Mouse (Mus musculus) heart, adult 8-10 months (tissue): ENCODE results near the gene Pde4d. TPM values are rescaled to one million over a fixed set of nuclear protein-coding genes. Genes with fewer than 3 reads are reported as not detected.

Experiments
- DNase-seq: peaks from one replicate; pipeline ENCODE4 v3.0.0; 2022; ENCODE audit warnings: low spot score
- total RNA-seq, 4 experiments: library from RNA; stranded (reverse); gene quantifications; 2 replicates each; pipeline ENCODE4 v1.2.4; 2022

Pde4d gene
- total RNA-seq, result 10 to 100 TPM; 35.5 to 45.7 (median 42.5) TPM

DNA sequence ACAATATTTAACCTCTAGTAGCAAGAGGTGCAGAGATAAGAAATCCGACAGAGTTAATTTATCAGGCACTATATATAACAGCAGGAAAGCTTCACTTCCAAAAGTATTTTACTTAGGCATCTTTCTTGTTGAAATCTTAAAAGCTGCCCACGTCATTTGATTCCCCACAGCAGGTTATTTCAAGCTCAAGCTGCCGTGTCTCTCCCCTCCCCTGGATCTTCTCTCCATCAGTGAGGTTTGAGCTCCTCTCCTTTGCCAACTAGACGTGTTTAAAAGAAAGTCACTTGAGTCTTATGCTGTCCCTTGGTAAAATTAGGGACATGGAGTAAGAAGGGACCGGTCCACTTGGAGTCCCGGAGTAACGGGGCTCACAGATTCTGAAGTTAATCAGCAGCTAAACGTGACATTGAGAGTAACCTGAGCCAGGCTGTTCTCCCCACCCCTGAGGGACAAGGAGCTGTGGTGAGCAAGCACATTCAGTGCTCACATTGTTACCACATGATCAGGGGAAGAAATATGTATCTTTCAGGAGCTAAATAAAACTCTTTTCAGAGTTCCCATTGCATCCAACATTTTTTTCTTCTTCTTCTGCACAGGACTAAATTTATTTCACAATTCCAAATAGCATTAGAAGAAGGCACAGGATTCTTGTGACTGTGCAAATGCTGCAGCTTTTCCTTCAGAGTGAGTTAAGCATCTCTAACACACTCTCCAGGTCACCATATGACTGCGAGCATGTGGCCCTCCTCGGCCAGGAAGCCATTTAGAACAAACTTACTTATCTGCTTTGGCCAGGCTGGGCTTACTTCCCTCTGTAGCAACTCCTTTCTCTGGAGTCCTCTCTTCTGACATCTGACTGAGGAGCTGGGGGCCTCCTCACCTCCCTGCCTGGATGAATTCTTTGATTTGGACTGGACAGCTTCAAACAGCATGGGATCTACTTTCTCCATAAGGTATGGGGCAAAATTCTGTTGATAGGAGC, at the start of gene Pde4d:
TSS of gene Pde4d (plus strand) at position 833 of the 982 bp plus-strand sequence.
- DNase-seq, result peak; percentile 31

DNA sequence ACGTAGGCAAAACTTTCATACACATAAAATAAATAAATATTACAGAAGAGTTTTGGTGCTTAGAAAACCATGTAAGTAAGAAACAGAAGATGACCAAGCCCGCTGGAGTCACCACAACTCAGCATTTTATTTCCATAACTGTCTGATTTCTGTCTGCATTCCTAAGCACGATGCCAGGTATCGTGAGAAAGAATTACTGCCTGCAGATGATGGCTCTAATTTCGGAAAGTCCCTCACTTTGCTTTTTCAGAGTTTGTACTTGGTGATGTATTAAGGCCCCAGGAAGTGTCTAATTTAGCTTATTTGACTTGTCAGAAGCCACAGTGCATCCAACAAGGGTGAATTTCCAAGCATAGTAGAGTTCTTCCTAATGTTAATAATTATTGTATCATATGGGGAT, 46.6 kb upstream of the Pde4d start:
- DNase-seq, result no peak

DNA sequence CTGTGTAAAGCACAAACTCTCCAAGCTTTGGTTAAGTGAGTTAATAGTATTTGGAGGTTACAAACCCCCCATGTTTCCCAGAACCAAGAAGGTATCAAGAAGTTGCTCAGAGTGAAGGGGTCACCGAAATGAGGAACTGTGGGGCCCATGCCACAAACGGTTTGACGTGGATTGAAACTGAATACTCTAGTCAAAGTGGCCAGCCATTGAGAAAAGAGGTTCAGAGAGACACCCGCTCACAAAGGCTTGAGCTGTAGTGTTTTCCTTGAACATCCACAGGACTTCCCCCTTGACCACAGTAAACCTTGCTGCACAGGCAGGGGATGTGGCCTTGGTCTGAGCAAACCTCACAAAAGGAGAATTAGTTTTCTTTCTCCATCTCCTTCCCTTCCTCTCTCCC, 45.4 kb upstream of the Pde4d start:
- DNase-seq, result no peak

DNA sequence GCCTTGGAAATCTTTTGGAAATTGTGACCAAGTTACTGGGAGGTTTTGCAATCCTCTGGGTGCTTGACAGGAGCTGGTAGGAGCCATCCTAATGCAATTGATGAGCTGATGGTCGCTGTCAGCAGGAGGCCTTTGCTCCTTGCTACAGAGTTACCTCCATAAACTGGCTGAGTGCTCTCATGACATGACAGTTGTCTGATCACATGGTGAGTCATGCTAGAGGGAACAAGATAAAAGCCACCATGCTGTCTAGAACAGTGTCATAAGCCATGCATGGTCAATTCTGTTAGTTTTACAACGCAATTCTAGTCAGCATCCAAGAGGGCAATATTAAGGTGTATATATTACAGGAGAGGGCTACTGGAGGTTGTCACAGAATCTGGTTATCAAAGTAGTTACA, 34.3 kb upstream of the Pde4d start:
- DNase-seq, result no peak

DNA sequence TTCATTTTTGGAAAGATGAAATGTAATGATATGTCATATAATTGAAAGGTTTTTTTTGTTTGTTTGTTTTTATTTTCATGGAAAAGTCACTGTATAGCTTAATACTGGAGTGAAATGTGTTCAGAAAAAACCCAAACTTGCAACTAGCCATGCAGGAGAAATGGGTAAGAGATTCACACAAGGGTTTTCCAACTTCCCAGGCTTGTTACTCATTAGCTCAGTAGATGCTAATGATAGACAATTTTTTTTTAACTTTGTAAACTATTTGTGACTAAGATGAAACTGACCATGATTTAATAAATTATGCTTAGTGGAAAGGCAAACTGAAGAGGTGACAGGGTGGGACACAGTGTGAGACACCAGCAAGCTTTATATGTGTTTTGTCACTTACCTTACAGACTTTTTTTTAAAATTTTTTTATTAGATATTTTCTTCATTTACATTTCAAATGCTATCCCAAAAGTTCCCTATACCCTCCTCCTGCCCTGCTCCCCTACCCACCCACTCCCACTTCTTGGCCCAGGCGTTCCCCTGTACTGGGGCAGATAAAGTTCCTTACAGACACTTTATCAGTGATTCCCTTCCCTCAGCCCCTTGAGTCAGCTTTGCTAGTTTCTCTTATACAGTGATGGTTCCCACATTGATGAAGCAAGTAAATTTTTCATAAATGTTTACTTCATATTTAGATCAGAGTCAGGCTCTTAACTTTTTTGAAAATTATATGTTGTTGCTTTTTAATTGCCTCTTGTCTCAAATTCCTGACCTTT, 30.8 kb upstream of the Pde4d start:
- DNase-seq, result no peak

DNA sequence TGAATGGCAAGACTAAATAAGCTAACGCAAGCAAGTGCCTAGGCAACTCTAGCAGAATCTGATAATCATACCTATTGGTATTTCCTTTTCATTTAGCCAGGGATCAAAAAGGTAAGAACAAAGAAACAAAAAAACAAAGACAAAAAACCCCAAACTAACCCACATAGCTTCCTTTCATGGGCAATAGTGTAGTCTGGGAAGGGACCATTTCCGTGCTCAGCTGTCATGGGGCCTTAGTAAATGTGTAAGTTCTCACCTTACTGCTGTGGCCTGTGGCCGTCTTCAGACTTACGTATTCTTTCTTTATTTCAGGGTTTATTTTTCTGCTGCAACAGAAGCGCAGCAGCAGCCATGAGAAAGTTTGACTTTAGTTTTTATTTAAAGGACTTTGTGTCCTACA, 23.4 kb upstream of the Pde4d start:
- no peak for DNase-seq

DNA sequence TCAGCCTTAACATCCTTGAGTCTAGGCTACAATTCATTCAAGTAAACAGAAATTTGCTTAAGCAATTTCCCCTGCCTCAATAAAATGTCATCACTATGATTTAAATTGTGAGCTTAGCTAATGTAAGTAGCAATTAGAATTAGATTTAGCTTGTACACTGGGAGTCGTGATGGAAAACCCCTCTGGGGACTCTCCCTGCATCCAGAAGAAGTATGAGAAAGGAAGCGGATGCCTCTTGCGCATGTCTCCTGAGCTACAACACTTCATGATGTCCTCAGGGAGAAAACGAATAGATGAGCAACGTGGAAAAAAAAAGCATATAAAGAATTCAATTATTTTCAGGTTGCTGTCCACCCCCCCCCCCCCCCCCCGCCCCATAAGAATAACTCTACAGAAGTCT, 20.9 kb upstream of the Pde4d start:
- no peak for DNase-seq

DNA sequence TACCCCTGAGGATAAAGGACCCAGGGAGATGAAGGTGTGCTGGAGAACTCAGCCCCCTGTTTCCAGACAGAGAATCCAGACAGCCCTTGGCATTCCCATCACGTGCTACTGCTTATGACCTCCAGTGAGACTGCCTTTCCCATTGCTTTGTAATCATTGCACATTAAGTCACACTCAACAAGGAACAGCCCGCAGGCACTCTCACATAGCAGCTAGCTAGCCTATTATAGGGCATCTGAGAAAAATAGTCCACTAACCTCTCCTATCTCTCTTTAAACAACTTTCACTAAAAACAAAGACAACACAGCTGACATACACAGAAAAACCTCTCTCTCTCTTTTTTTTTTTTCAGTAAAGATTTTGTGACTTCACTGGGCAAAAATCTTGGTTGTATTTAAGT, 20.1 kb upstream of the Pde4d start:
- no peak for DNase-seq

DNA sequence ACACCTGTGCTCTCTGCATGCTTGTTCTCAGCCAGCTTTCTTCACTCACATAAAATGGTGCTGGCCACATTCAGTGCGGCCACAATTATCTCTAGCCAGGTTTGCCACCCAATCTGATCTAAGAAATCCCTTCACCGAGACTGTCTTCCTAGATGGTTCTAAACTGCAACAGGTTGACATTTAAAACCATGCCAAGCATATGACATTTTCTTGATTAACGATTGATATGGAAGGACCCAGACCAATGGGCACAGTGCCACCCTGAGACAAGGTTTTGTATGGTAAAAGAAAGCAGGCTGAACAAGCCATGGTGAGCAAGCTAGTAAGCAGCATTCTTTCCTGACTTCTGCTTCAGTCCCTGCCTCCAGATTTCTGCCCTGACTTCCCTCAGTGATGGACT, 18.0 kb upstream of the Pde4d start:
- DNase-seq, result no peak

DNA sequence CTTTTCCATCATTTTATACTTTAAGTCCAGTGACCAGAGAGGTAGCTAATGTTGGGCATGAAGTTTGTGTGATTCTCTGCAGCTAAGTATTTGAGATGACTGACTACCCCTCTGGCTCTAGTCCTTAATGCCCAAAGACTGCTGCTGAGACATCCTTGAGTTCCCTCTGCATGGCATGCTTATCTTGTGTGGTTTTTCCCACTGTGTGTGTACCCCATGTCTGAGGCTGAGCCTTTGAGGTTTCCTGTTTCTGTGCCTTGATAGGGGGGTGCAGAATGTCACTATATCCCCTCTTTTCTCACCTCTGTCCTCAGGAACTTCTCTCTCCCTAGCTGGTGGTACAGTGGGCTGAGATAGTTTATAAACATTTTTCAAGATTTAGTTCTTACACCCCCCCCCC, 14.1 kb upstream of the Pde4d start:
- no peak for DNase-seq

DNA sequence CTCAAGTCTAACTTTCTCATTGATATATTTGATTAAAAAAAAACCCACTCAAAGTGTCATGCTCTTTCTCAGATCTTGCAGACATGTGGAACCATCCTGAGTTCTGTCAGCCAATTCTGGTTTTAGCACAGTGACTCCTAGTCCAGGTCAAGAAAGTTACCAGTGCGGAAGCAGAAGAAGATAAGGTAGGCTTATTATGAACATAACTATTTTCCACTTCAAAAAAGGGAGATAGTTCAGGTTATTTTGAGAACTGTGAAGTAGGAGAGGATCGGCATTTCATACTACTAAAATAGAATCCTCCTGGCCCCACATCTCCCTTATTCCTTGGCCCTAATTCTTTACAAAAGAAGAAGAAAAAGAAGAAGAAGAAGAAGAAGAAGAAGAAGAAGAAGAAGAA, 12.3 kb upstream of the Pde4d start:
- no peak for DNase-seq

DNA sequence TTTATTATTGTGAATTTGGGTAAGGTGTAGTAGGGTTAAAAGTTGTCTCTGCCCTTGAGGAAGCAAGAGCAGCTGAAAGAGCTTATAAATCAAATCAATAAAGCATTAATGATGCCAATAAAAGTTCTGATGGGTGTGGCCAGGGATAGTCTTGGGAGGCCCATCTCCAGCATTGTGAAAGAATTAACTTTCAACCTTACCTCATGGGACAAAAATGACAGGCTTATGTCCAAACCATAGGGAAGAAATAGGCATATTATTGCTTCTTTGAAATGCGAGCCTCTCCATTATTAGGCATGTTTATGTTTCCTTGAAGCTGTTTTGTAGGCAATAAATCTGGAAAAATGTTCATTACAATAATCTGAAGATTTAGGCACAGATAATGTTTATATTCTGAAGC, 10.7 kb upstream of the Pde4d start:
- no peak for DNase-seq

DNA sequence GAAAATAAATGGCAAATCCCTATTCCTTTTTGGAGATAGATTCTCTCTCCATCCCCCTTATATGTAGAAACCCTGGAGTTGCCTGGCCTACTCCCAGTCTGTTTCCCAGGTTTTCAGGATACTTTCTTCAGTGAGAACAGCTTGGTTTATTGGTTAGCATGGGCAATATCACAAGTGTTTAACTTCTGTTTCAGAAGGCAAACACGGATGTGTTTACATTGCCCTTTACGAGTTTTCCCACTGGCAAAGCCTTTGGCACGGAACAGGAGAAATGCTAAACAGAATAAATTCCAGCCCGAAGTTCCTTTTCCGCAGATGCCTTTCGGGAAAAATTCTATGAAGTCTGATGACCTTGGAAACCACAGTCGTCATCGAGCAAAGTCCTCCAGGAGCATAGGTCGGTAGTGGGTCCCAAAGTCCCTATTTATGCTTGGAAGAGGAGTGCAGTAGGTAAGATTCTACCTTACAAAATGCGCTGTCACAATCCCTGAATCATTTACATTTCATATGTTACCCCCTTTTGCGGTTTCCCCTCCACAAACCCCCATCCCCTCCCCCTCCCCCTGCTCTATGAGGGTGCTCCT, 1.3 kb upstream of the Pde4d start:
- DNase-seq, result no peak

DNA sequence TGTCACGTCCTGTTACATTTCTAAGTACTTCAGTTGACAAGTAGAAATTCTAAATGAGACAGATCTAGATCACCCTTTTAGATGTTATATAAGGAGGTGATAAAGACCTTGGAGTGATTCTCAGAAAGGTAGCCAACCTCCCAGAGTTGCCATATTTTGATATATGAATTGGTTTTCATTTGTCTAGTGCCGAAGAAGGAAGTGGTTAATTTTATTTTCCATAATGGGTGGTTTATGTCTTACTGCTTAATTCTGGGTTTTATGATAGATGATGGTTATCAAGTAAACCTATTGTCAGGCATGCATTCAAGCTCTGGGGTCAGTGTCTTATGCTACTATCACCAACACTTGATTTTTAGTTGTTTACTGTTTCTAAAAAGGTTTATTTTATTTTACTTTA, 1.4 kb downstream of the Pde4d start:
- no peak for DNase-seq

DNA sequence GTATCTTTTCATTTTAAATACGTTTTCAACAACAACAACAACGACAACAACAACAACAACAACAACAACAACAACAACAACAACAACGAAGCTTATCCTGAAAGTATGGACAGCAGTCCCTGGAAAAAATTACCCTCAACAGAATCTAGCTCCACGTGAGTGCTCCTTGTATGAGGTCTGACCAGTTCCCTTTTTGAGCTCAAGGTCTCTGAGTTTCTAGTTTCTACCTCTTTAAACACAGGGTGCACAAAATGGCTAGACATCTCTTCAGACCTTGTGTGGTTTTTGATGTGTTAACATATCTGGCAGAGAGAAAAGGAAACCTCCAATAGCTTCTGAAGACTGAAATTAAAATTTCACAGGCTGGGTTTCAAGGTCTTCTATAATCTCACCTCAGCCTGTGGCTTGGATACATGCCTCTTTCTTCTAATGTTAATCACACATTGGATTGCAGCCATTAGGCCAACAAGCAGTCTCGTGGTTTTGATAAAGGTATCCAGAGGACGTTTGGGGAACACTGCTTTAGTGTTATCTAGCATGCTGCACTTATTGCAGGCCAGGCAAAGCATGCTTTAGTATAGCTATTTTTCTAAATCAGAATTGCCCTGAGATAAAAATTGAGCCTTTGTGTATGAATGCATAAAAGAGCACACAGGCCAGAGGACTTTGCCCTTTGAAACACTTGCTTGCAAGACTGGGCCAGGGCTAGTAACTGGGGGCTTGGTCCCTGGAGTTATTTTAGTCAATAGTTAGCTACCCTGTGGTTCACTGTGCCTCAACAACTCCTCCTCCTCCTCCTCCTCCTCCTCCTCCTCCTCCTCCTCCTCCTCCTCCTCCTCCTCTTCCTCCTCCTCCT, 3.5 kb downstream of the Pde4d start:
- DNase-seq, result peak; percentile 67

DNA sequence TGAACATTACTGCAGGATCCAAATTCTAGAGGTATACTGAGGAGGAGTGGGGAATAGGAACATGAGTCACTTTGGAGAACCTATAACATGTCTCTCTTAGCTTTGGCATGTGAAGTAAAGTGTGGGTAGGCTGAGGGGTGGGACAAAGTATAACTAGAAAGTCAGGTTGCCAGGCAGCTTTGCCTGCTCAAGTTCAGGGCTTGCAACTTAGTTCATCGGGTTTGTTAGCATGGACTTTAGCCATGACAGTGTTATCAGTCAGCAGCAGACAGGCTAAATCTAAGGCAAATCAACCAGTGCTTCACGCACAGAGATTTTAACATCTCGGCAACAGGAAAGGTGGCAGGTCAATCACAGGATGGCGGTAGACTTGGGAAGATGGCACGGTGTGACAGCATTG, 12.8 kb downstream of the Pde4d start:
- no peak for DNase-seq

DNA sequence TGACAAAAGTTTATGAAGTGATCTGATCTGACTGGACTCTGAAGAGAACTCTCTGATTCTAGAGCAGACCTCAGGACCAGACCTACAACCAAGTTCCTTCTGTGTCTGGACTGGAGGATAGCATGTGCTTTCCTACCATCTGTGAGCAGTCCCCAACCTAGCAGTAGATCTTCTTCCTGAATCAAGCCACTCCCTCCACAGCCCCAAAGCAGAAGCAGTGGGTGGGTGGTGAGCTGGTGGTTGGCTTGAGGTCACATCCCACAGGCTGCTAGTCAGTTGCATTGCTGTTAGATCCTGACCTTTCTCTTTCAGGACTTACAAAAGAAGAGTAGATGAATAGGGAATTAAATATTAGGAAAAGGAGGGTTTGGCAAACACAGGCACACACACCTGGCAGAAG, 16.0 kb downstream of the Pde4d start:
- no peak for DNase-seq

DNA sequence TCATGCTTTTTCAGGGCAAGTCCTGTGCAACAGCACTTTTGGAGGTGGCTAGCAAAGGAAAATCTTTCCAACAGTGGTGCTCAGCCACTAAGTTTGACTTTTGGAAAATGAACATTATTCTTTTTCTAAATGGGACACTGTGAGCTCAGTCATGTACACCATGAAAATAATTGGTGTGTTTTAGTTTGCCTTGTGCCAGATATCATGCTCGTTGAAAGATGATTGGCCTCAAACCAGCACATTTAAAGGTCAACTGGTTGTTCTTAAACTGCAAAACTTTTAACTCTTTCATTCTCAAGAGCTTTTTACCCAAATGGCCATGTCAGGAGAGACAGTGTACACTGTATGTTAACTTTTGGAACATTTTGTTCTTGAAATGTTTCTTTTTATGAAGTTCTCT, 17.3 kb downstream of the Pde4d start:
- peak; percentile 48 for DNase-seq

DNA sequence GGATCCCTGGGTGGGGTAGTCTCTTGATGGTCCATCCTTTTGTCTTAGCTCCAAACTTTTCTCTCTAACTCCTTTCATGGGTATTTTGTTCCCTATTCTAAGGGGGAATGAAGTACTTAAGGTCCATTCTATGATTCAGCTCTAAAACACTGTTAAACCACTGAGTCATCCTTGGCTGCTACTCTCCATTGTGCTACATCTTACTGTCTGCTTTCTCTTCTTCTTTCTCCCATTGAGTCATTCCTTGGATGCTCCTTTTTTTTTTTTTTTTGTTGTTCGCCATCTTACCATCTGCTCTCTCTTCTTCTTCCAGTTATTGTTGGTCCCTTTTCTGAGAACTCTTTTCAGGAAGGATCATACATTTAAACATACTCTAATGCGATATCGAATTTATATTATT, 30.7 kb downstream of the Pde4d start:
- DNase-seq, result no peak

DNA sequence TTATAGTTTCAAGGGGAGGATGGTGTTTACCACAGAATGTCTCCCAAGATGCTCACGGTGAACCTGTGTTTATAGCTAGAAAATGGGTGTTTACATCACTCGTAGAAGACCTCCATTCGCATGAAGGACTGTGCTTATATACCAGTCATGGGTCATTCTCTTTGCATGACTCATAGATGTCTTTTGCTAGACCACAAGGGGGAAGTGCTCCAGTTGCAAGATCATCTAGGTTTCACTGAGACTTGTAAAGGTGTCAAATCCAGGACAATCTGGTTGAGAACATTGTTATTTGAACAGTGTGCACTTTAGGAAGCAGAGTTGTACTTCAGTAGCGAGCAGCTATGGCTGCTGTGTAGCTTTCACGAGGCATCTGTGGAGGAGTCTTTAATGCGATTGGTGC, 35.3 kb downstream of the Pde4d start:
- DNase-seq, result no peak

DNA sequence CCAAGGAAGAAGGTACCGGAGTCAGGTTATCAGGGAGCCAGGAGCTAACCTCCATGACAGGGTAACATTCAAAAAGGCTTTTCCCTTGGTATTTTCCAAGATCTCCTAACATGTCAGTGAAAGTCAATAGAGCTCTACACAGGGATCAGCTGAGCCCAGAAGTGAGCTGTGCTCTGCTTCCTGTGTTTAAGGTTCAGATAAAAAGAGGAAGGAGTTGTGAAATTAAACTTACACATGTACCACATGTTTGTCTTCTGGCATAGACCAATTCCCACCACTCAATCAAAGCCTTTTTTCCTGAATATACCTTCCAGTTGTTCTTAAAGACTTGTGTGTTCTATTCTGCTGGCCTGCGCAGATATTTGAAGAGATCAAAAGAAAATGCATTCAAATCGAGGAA, 37.3 kb downstream of the Pde4d start:
- DNase-seq, result no peak

DNA sequence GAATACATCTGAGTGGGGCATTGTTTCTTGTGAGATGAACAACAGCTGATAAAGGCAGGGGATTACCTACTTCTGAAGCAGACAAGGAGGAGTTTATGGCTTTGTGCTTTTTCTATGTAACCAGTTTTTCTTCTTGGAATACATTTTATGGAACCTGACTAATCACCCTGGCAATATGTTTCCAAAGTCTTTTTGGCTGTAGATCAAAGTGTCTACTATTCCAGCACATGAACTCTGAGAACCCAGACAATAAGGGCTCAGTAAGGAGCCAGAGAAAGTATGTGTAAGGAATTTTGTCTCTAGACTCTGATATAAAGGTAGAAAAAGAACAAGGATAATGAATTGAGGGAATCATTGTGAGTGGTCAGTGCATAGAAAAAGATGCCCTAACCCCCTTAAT, 40.1 kb downstream of the Pde4d start:
- DNase-seq, result no peak
